Mouse (Mus musculus) heart, postnatal 0 days (tissue): Measurements from ENCODE around the gene Hyls1. TPM values are rescaled to one million over a fixed set of nuclear protein-coding genes. Genes with fewer than 3 reads are reported as not detected.

Experiments
- ATAC-seq: fragments of 200-750 bp; cut with Nextera tagmentation; 2 replicates; pipeline ENCODE4 v1.8.0; 2017; ENCODE audit warnings: low read depth, moderate number of reproducible peaks, moderate library complexity; ENCODE audit not compliant: insufficient read depth
- DNase-seq: peaks from one replicate; pipeline ENCODE4 v3.0.0-alpha.2; 2016; ENCODE audit warnings: low spot score
- H3K27ac ChIP-seq: fragments of 300-500 bp; sonication (generic); 2 replicates; pipeline ENCODE4 v1.5.1; 2014; ENCODE audit warnings: low read depth, mild to moderate bottlenecking
- H3K27me3 ChIP-seq: fragments of 300-500 bp; sonication (generic); 2 replicates; pipeline ENCODE4 v1.6.1; 2014; ENCODE audit warnings: low read length, mixed read lengths; ENCODE audit not compliant: control insufficient read depth, insufficient read depth
- H3K36me3 ChIP-seq: fragments of 300-500 bp; sonication (generic); replicated peaks from 2 replicates; pipeline ENCODE4 v1.6.1; 2014; ENCODE audit warnings: low read length, mixed read lengths; ENCODE audit not compliant: control insufficient read depth, insufficient read depth
- H3K4me1 ChIP-seq: fragments of 300-500 bp; sonication (generic); 2 replicates; pipeline ENCODE4 v1.6.1; 2014; ENCODE audit warnings: antibody characterized with exemption; ENCODE audit not compliant: control insufficient read depth, insufficient read depth
- H3K4me2 ChIP-seq: fragments of 300-500 bp; sonication (generic); 2 replicates; pipeline ENCODE4 v1.6.1; 2014; ENCODE audit warnings: low read depth, mild to moderate bottlenecking, low read length, moderate library complexity
- H3K4me3 ChIP-seq: fragments of 300-500 bp; sonication (generic); 2 replicates; pipeline ENCODE4 v1.5.1; 2014; ENCODE audit warnings: low read depth, low read length
- H3K9ac ChIP-seq: fragments of 300-500 bp; sonication (generic); replicated peaks from 2 replicates; pipeline ENCODE4 v1.6.1; 2014; ENCODE audit warnings: low read depth, low read length, mixed read lengths
- H3K9me3 ChIP-seq: fragments of 300-500 bp; sonication (generic); replicated peaks from 2 replicates; pipeline ENCODE4 v1.6.1; 2016; ENCODE audit warnings: low read length; ENCODE audit not compliant: control insufficient read depth
- CTCF ChIP-seq: IDR thresholded peaks from 2 replicates; pipeline ENCODE4 v1.5.1; 2016; ENCODE audit warnings: antibody characterized with exemption, control low read depth, low read depth
- EP300 ChIP-seq: IDR thresholded peaks from 2 replicates; pipeline ENCODE4 v1.6.1; 2016; ENCODE audit warnings: antibody characterized with exemption, low read depth
- WGBS: fragments of 180-500 bp; shearing (Covaris S2); extraction: QIAGEN DNeasy Blood & Tissue Kit; methylation state at CpG from one replicate; pipeline ENCODE4 v1.1.7; 2014; 5-methylcytosine and 5-hydroxymethylcytosine counted together
- polyA plus RNA-seq: library from polyadenylated mRNA; unstranded; fragments of >200 nt; fragmentation: Nextera tagmentation; extraction: Ambion mirVana; gene quantifications from 2 replicates; pipeline ENCODE4 v1.2.1, GENCODE M21; 2015
- total RNA-seq: library from RNA; depleted of rRNA; stranded (reverse); fragments of >200 nt; gene quantifications from 2 replicates; pipeline ENCODE4 v1.2.3, GENCODE M21; 2014; ENCODE audit warnings: low replicate concordance

Hyls1 gene
- total and polyA plus RNA-seq, 2 experiments from 2014 or later: 2.9 to 7.2 TPM

DNA sequence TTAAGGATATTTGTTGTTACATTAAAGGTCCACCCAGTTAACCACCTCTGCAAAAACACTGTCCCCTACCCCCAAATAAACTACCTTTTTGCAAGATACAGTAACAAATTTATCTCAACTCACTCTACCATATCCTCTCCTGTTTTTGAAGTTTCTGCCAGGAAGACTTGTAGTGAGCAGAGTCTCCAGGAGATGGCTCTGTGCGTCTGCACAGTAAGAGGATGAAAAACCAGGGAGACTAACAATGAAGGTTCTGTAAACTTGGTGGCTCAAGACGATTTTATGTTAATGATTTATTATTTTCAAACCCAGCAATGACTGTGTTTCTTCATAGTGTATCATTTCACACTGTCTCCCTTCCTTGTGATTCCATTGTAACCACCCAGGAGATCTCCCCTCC lies 22.7 kb upstream of the Hyls1 start:
- H3K9me3 ChIP-seq: no peaks in the 10 kb centered on the region
- no peaks in the 10 kb centered on the region for H3K36me3 ChIP-seq
- H3K27ac ChIP-seq: no peak overlapping the region
- H3K4me2 ChIP-seq: no peak overlapping the region
- no peaks in the 10 kb centered on the region for H3K27me3 ChIP-seq
- H3K4me1 ChIP-seq: no peaks in the 10 kb centered on the region
- TF ChIP-seq EP300: no peak
- TF ChIP-seq CTCF: peak; percentile 68
- WGBS: 12% methylated on average over 2 of the region's 2 CpGs
- H3K4me3 ChIP-seq: no peak overlapping the region
- ATAC-seq (no peak), DNase-seq (peak; percentile 32)
- H3K9ac ChIP-seq: no peak overlapping the region

DNA sequence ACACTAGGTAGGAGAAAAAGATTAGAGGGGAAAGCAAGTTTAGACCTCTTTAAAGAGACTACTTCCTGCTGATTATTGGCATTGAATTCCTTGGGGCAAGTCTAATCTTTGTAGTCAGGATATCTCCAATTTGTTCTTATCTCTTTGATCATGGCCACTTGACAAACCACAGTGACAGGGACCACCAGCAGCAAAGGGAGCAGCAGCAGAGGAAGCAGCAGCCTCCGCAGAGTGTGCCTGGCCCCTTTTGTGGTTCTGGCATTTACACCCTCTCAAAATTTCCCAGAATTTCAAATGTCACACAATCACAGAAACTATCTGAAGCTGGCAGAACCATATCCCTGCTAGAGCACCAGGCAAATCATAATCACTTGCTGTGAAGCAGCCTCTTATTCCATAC lies 17.5 kb upstream of the Hyls1 start:
- Histone ChIP-seq H3K36me3 (no peaks in the 10 kb centered on the region), H3K9ac (no peak overlapping the region), H3K27me3 (no peaks in the 10 kb centered on the region), H3K4me3 (no peak overlapping the region), H3K27ac (no peak overlapping the region), H3K9me3 (no peaks in the 10 kb centered on the region), H3K4me2 (no peak overlapping the region), H3K4me1 (no peaks in the 10 kb centered on the region)
- WGBS: 21% methylated on average over 1 of the region's 1 CpGs
- no peak for DNase-seq
- no peak for ATAC-seq
- no peak for TF ChIP-seq CTCF
- no peak for TF ChIP-seq EP300

- H3K4me1 ChIP-seq: no peaks in the 10 kb centered on the region
- peak overlapping the region; percentile 39 for H3K4me2 ChIP-seq
- peak overlapping the region; percentile 20 for H3K4me3 ChIP-seq
- peaks cover 6% of the 10 kb centered on the region; the same call in 1 of the 2 replicates for H3K27me3 ChIP-seq
- H3K36me3 ChIP-seq: no peaks in the 10 kb centered on the region
- H3K27ac ChIP-seq: no peak overlapping the region
- no peak for DNase-seq
- TF ChIP-seq EP300 (no peak), CTCF (no peak)
- H3K9ac ChIP-seq: no peak overlapping the region
- ATAC-seq: no peak
- 5% methylated on average over 32 of the region's 32 CpGs for WGBS
- H3K9me3 ChIP-seq: no peaks in the 10 kb centered on the region
Observed at GRCm38 (mm10) chr9:35574416-35574815, 4.2 kb upstream of the Hyls1 start.

DNA sequence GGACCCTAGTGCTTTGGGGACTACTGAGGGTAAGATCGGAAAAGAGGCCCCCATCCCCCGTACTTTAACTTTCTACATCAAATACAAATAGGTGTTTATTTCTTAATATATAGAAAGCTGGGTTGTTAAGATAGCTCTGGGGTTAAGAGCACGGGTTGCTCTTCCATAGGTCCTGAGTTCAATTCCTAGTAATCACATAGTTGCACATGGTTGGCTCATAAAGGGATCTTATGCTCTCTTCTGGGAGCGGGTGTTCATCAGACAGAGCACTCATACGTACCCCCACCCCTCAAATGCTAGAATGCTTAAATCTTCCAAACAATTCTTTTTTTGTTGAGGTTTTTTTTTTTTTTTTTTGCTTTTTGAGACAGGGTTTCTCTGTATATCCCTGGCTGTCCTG lies 465 bp upstream of the Hyls1 start:
- H3K27ac ChIP-seq: peak overlapping the region; percentile 86; the same call in 1 of the 2 replicates
- H3K4me2 ChIP-seq: peak overlapping the region; percentile 92
- peak overlapping the region; percentile 84 for H3K4me3 ChIP-seq
- ATAC-seq: no peak
- peaks cover 6% of the 10 kb centered on the region; the same call in 1 of the 2 replicates for H3K4me1 ChIP-seq
- peaks cover 6% of the 10 kb centered on the region; the same call in 1 of the 2 replicates for H3K27me3 ChIP-seq
- H3K9ac ChIP-seq: peak overlapping the region; percentile 77
- peaks cover 23% of the 10 kb centered on the region for H3K36me3 ChIP-seq
- no peak for TF ChIP-seq EP300
- no peak for TF ChIP-seq CTCF
- WGBS: 6% methylated on average over 5 of the region's 5 CpGs
- H3K9me3 ChIP-seq: no peaks in the 10 kb centered on the region
- no peak for DNase-seq

- no peak overlapping the region for H3K9ac ChIP-seq
- DNase-seq (no peak), ATAC-seq (no peak)
- no peak overlapping the region for H3K27ac ChIP-seq
- WGBS: 80% methylated on average over 3 of the region's 3 CpGs
- TF ChIP-seq CTCF: no peak
- no peak for TF ChIP-seq EP300
- H3K4me1 ChIP-seq: peaks cover 13% of the 10 kb centered on the region; the same call in 1 of the 2 replicates
- H3K4me3 ChIP-seq: no peak overlapping the region
- no peak overlapping the region for H3K4me2 ChIP-seq
- H3K36me3 ChIP-seq: peaks cover 36% of the 10 kb centered on the region
- H3K27me3 ChIP-seq: no peaks in the 10 kb centered on the region
- no peaks in the 10 kb centered on the region for H3K9me3 ChIP-seq
Observed at GRCm38 (mm10) chr9:35567995-35568394, 2.2 kb downstream of the Hyls1 start.
